Mouse (Mus musculus) brain, embryonic 18.5 days (tissue): ENCODE results near the gene Krtap3-2.
"Not testable (repeated sequence)": the region's sequence is repeated elsewhere in the genome, so short reads cannot be mapped to it uniquely, and the experiment has no call there.

Experiments used
- DNase-seq: peaks from one replicate; pipeline ENCODE4 v3.0.0-alpha.2; 2012; ENCODE audit warnings: low read depth, low spot score

Gene Krtap3-2

GRCm38 (mm10) chr11:99556753-99557152 is at the start of gene Krtap3-2:
Gene Krtap3-2, minus strand, starts transcription at chr11:99556853.
- DNase-seq, result no peak

DNA sequence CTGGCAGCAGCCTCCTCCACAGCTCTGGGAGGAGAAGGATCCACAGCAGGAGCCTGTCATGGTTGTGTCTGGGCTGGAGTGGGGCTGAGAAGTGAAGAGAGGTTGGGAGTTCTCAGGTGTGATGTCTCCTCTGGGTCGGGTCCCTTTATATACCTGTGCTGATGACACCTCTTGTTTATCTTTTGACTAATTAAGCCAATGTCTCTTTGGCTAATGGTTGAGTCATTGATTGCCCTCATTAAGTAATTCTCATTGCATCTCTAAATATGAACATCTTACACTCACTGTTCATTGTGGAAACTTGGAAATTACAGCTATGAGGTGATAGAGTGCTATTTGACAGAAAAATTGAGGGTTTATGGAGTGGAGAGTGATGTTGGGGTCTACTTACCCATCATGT is 46.6 kb upstream of the Krtap3-2 start, which contains the start of gene Gm11938:
Gene Gm11938, minus strand, starts transcription at position 101 of the 400 bp plus-strand sequence.
- not testable (repeated sequence) for DNase-seq

DNA sequence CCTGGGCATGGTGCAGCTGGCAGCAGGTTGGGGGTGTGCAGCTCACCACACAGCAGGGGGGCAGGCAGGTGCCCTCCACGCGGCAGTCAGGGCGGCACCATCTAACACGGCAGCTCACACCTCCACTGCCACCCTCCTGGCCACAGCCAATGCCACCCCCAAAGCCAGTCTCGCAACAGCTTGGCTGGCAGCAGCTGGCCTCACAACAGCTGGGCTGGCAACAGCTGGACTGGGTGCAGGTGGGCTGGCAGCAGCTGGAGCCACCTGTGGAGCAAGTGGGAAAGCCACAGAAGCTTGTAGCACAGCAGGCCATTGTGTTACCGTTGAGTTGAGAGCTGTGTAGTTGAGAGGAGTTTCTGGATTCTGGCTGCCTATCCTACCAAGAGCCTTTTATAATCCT is 41.1 kb upstream of the Krtap3-2 start, which contains the start of gene Krtap9-3:
Gene Krtap9-3, minus strand, starts transcription at position 364 of the 400 bp plus-strand sequence.
- DNase-seq, result not testable (repeated sequence)

DNA sequence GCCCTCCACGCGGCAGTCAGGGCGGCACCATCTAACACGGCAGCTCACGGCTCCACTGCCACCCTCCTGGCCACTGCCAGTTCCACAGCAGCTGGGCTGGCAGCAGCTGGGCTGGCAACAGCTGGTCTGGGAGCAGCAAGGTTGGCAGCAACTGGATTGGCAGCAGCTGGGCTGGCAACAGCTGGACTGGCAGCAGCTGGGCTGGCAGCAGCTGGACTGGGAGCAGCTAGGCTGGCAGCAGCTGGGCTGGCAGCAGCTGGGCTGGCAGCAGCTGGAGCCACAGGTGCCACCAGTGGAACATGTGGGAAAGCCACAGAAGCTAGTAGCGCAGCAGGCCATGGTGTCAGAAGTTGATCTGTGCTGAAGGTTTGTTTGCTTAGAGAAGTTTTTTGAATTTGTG is 34.3 kb upstream of the Krtap3-2 start, which contains the start of gene Krtap1-3:
Gene Krtap1-3, minus strand, starts transcription at position 359 of the 400 bp plus-strand sequence.
- DNase-seq, result no peak

DNA sequence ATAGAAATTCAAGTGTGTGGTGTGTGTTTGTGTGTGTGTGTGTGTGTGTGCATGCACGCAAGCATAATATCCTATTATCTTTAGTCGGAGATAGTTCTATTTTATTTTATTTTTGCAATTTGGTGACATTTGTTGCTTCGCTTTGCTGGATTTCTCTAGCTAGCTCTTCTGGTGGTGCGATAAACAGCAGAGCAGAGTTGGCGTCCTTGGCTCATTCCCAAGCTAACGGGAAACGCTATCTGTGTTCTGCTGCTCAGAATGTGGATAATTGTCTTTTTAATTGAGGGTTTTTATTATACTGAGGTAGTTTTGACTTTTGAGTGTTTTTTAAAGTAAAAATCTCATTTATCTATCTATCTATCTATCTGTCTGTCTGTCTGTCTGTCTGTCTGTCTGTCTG is 28.4 kb upstream of the Krtap3-2 start:
- no peak for DNase-seq

DNA sequence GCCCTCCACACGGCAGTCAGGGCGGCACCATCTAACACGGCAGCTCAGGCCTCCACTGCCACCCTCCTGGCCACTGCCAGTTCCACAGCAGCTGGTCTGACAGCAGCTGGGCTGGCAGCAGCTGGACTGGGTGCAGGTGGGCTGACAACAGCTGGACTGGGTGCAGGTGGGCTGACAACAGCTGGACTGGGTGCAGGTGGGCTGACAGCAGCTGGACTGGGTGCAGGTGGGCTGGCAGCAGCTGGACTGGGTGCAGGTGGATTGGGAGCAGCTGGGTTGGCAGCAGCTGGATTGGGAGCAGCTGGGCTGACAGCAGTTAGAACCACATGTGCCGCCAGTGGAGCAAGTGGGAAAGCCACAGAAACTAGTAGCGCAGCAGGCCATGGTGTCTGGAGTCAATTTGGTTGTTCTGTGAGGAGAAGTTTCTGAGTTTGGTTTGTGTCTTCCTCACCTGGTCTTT is 26.6 kb upstream of the Krtap3-2 start, which contains the start of gene Krtap1-4:
Gene Krtap1-4, minus strand, starts transcription at position 410 of the 460 bp plus-strand sequence.
- no peak for DNase-seq

GRCm38 (mm10) chr11:99581564-99581963 is 24.9 kb upstream of the Krtap3-2 start:
- no peak for DNase-seq

DNA sequence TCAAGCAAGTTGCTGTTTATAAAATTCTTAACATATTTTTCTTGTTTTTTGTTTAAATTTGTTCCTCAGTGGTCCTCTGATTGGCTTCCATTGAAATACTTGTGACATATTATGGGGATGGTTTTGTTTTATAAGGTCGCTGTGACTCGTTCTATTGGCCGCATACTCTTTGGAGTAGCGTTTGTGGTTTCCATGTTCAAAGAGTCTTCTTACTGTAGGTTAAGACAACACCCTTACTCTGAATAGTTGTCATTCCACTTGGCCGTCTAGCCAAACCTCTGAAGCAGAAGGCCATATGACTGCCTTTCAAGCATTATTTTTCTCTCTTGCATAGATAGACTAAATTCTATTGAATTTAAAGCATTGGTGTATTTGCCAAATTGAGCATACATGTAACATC is 24.4 kb upstream of the Krtap3-2 start:
- no peak for DNase-seq

- DNase-seq, result no peak
Observed at GRCm38 (mm10) chr11:99580636-99581035, 24.0 kb upstream of the Krtap3-2 start, which contains the start of gene Krtap1-5. Gene Krtap1-5, minus strand, starts transcription at chr11:99581016.

GRCm38 (mm10) chr11:99574106-99574505 is 17.5 kb upstream of the Krtap3-2 start:
- no peak for DNase-seq

- DNase-seq, result no peak
Observed at GRCm38 (mm10) chr11:99573164-99573563, 16.5 kb upstream of the Krtap3-2 start.

- no peak for DNase-seq
Observed at GRCm38 (mm10) chr11:99566530-99566929, 9.9 kb upstream of the Krtap3-2 start, which contains the start of gene Krtap3-1. Gene Krtap3-1, minus strand, starts transcription at chr11:99566630.

- no peak for DNase-seq
Observed at GRCm38 (mm10) chr11:99562580-99562979, 5.9 kb upstream of the Krtap3-2 start.

- DNase-seq, result no peak
Observed at GRCm38 (mm10) chr11:99559366-99559765, 2.7 kb upstream of the Krtap3-2 start, which contains the start of gene Gm11939. Gene Gm11939, minus strand, starts transcription at chr11:99559466.

DNA sequence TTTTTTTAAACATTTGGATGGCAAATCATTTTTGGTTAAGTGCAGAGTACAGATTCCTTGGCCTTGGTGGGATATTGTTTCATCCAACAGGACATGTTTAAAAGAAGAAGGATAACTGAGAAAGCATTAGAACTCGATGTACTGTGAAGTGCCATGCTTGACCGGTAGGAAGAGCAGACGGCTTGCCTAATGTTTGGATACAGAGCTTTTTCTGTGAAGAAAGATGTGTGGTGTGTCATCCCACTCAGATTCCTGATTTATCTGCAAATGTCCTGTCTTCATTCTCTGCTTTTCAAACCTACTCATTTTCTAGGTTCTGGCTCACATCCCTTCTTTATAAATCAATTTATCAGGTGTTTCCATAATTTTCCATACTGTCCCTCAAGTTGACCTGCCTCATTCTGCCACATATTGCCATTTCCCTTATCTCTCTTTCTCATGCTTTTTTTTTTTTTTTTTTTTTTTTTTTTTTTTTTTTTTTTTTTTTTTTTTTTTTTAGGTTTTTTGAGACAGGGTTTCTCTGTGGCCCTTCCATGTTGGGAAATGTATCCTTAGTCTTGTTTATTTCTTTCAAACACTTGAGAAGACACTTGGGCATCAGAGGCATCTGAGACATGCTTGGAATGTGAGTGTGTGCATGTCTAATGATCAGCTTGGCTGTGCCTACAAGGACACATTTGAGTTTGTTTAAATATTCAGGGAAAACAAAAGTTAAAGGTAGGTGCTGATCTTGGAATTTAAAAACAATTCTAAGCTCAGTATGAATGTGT is 1.5 kb upstream of the Krtap3-2 start:
- no peak for DNase-seq

DNA sequence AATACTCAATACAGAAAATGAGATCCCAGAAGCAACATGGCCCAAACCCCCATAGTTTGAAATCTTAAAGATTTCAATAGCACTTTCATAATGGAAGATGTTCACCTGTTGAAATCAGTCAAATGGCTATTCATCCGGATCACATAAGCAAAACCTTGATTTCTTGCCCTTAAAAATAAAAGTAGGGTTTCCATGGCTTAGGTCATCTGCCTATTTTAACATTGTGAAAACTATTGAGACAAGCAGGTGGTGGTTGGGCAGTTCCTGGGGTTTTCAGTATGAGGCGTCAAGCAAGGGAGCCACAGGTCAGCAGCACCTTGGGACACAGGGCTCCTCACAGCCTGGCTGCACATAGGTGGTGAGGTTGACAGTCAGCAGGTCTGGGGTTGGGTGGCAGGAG is 458 bp downstream of the Krtap3-2 start:
- DNase-seq, result no peak

DNA sequence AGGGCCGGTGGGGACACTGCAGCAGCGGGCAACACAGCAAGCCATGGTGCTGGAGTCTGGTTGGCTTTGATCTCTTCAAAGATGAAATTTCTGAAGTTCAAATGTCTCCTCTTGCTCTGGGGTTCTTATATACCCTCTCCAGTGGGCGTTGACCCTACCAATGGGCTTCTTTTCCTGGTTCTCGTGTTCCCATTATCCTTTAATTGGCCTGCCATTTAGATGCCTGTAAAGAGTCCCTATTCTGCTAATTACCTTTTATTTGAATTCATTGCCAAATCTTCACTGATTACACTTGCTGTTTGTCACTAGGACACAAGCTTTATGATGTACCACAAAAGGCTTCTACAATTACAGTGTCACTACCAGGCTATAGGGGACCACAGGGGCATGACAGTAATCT is 5.9 kb downstream of the Krtap3-2 start, which contains the start of gene Krtap3-3:
Gene Krtap3-3, minus strand, starts transcription at position 101 of the 400 bp plus-strand sequence.
- DNase-seq, result no peak

DNA sequence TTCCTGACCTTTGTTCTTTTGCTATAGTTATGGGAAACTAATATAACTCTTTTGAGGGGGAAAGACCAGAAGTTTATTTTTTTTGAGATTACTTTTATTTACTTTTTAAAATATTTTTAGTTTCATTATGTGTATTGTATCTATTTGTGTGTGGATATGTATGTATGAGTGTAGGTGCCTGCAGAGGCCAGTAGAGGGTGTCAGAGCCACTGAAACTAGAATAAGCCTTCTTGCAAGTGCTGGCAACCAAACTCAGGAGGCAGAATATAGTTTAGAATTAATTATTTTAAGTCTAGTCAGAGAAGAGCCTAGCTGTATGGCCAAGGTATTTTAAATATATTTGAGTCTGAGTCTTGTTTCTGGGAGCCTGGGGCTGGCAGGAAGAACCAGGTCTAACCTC is 8.8 kb downstream of the Krtap3-2 start:
- no peak for DNase-seq

DNA sequence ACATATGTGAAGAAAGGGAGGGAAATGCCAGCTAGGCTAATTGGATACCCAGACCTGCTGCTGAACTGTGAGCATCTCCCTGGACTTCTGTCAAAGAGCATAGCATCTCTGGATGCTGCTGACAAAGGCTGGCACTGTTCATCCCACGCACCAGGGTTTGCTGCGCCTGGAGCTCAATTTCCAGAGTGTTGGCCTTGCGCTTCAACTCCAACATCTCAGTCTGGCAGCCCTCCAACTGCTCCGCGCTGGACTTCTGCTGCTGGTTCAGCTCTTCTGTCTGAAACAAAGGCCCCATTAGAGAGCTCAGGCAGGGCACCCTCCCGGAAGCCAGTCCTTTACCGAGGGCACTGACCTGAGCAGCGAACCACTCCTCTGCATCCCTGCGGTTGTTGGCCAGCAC is 16.9 kb downstream of the Krtap3-2 start:
- peak; percentile 8 for DNase-seq

DNA sequence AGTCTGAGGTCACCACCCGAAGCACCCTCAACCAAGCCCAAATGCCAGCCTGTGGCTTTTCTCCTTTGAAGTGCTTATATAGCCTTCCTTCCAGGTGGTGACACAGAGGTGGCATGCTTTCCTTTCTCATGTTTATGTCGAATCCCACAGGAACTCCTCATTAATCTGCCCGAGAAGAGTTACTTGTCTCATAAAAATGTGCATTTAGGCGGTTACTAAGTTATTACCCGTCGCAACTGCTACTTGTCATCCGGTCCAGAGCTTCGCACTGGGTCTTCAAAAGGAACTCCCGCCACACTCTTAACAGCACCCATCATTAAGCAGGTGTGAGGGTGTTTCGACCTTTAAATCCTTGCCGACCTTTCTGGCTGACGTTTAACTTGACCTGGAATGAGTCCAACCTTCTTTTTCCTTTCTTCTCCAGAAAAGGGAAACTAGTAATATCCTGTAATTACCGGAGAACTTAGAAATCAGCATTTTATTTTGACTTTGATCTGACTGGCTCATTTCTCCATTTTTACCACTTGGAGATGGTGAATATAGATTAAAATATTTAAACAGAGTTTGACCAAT is 35.3 kb downstream of the Krtap3-2 start, which contains the start of gene Krt39:
Gene Krt39, minus strand, starts transcription at position 51 of the 573 bp plus-strand sequence.
- no peak for DNase-seq

- no peak for DNase-seq
Observed at GRCm38 (mm10) chr11:99514098-99514497, 42.6 kb downstream of the Krtap3-2 start.
